ENCODE assay signal across 8 mouse cellular contexts in the genomic region with DNA sequence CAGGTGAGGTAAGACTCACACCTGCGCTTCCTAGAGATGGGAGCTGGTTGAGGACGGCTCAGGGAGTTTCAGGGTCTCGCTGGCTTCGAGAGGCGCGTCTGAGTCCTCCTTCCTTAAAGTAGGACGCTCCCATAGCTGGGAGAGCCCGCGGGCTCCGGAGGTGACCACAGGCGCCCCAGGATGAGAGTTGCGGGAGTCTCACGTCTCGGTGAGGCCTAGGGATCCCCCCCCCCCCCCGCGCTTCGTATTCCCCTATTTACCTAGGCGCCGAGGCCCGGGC. TPM values are rescaled to one million over a fixed set of nuclear protein-coding genes. Genes with fewer than 3 reads are reported as not detected.
DNase-seq lines count a peak whose midpoint lies in the region; ATAC-seq lines count a peak whose summit lies in the region.

No protein-coding gene starts in this region.

- H3K9me3 ChIP-seq in lung, embryonic 16.5 days (ENCODE audit: control insufficient read depth, low read length) = no peaks in the 10 kb centered on the region
- H3K9me3 ChIP-seq in limb, embryonic 10.5 days (replicated peaks) = no peaks in the 10 kb centered on the region
- H3K9me3 ChIP-seq in neural tube, embryonic 15.5 days (replicated peaks) = no peaks in the 10 kb centered on the region

- peaks cover 35% of the 10 kb centered on the region for H3K4me1 ChIP-seq in lung, embryonic 16.5 days (replicated peaks; ENCODE audit: control insufficient read depth, insufficient read depth, low read length)
- H3K4me1 ChIP-seq in limb, embryonic 10.5 days = peaks cover 59% of the 10 kb centered on the region
- H3K4me1 ChIP-seq in neural tube, embryonic 15.5 days = peaks cover 43% of the 10 kb centered on the region

- no peak for DNase-seq in lung, postnatal 14 days
- DNase-seq in limb, embryonic 10.5 days (ENCODE audit: low spot score) = no peak
- no peak for DNase-seq in B cell, adult 2 months
- no peak for DNase-seq in thymus, postnatal 25 days
- no peak for DNase-seq in cerebellum, adult 11-12 months

- H3K27ac ChIP-seq in lung, embryonic 16.5 days (ENCODE audit: low read length) = peak overlapping the region; percentile 77
- peak overlapping the region; percentile 85 for H3K27ac ChIP-seq in limb, embryonic 10.5 days
- H3K27ac ChIP-seq in neural tube, embryonic 15.5 days (replicated peaks) = 0 out of 2 replicates have a peak overlapping the region, but pooled peaks have one; percentile 41

- under 1% methylated on average over 13 of the region's 20 CpGs for WGBS in lung, embryonic 16.5 days
- WGBS in limb, embryonic 10.5 days = under 1% methylated on average over 16 of the region's 20 CpGs
- WGBS in neural tube, embryonic 15.5 days = under 1% methylated on average over 20 of the region's 20 CpGs

- peak overlapping the region; percentile 72 for H3K4me3 ChIP-seq in lung, embryonic 16.5 days (ENCODE audit: low read length)
- peak overlapping the region; percentile 81 for H3K4me3 ChIP-seq in limb, embryonic 10.5 days
- peak overlapping the region; percentile 62 for H3K4me3 ChIP-seq in neural tube, embryonic 15.5 days (replicated peaks)

- H3K9ac ChIP-seq in lung, embryonic 16.5 days (ENCODE audit: low read length) = peak overlapping the region; percentile 78
- peak overlapping the region; percentile 64 for H3K9ac ChIP-seq in neural tube, embryonic 15.5 days (replicated peaks)

- H3K4me2 ChIP-seq in lung, embryonic 16.5 days (ENCODE audit: low read depth, low read length) = peak overlapping the region; percentile 88
- peak overlapping the region; percentile 98 for H3K4me2 ChIP-seq in neural tube, embryonic 15.5 days

- ATAC-seq in lung, embryonic 16.5 days (ENCODE audit: low read depth) = no peak
- peak; percentile 12; the same call in 1 of the 2 replicates for ATAC-seq in erythroid progenitor cell, adult 5-6 weeks (replicated peaks; ENCODE audit: low FRiP score, poor library complexity, severe bottlenecking)
- peak; percentile 5; the same call in 1 of the 2 replicates for ATAC-seq in neural tube, embryonic 15.5 days (ENCODE audit: low FRiP score)

- H3K27me3 ChIP-seq in lung, embryonic 16.5 days (ENCODE audit: control insufficient read depth, insufficient read depth, low read depth, low read length) = no peaks in the 10 kb centered on the region
- peaks cover 12% of the 10 kb centered on the region; the same call in 1 of the 2 replicates for H3K27me3 ChIP-seq in limb, embryonic 10.5 days (ENCODE audit: low read depth, poor library complexity, severe bottlenecking)
- peaks cover 19% of the 10 kb centered on the region for H3K27me3 ChIP-seq in neural tube, embryonic 15.5 days (replicated peaks)

- H3K36me3 ChIP-seq in lung, embryonic 16.5 days (ENCODE audit: control insufficient read depth, insufficient read depth, low read length) = no peaks in the 10 kb centered on the region
- no peaks in the 10 kb centered on the region for H3K36me3 ChIP-seq in limb, embryonic 10.5 days
- H3K36me3 ChIP-seq in neural tube, embryonic 15.5 days = no peaks in the 10 kb centered on the region

RNA-seq across cellular contexts. Expression of a gene that starts 0.3 kb away (rescaled TPM):
- polyA plus RNA-seq in lung, embryonic 16.5 days (2015; fragmentation: Nextera tagmentation; extraction: Ambion mirVana) = 49.4 and 49.7 TPM in 2 replicates
- total RNA-seq in erythroid progenitor cell, adult 5-6 weeks (2015; ENCODE audit: low replicate concordance) = 12.2 and 13.0 TPM in 2 replicates
- total RNA-seq in erythroid progenitor cell, adult 5-6 weeks (2017; ENCODE audit: low replicate concordance) = 11.0 and 12.8 TPM in 2 replicates
- polyA plus RNA-seq in limb, embryonic 10.5 days (2016; fragmentation: Nextera tagmentation; extraction: Ambion mirVana) = 23.4 and 33.1 TPM in 2 replicates
- polyA plus RNA-seq in neural tube, embryonic 15.5 days (2015; fragmentation: Nextera tagmentation; extraction: Ambion mirVana) = 100 and 116 TPM in 2 replicates

RNA-seq across cellular contexts. Expression of a gene that starts 18.6 kb away (rescaled TPM):
- polyA plus RNA-seq in lung, embryonic 16.5 days (2015; fragmentation: Nextera tagmentation; extraction: Ambion mirVana) = 150 and 157 TPM in 2 replicates
- total RNA-seq in erythroid progenitor cell, adult 5-6 weeks (2015; ENCODE audit: low replicate concordance) = 34.0 and 42.2 TPM in 2 replicates
- 17.5 and 40.3 TPM in 2 replicates for total RNA-seq in erythroid progenitor cell, adult 5-6 weeks (2017; ENCODE audit: low replicate concordance)
- 201 and 208 TPM in 2 replicates for polyA plus RNA-seq in limb, embryonic 10.5 days (2016; fragmentation: Nextera tagmentation; extraction: Ambion mirVana)
- 117 and 122 TPM in 2 replicates for polyA plus RNA-seq in neural tube, embryonic 15.5 days (2015; fragmentation: Nextera tagmentation; extraction: Ambion mirVana)

RNA-seq across cellular contexts. Expression of a gene that starts 37.7 kb away (rescaled TPM):
- 91.2 and 91.9 TPM in 2 replicates for polyA plus RNA-seq in lung, embryonic 16.5 days (2015; fragmentation: Nextera tagmentation; extraction: Ambion mirVana)
- total RNA-seq in erythroid progenitor cell, adult 5-6 weeks (2015; ENCODE audit: low replicate concordance) = 27.4 and 66.7 TPM in 2 replicates
- 36.8 and 46.6 TPM in 2 replicates for total RNA-seq in erythroid progenitor cell, adult 5-6 weeks (2017; ENCODE audit: low replicate concordance)
- 195 and 198 TPM in 2 replicates for polyA plus RNA-seq in limb, embryonic 10.5 days (2016; fragmentation: Nextera tagmentation; extraction: Ambion mirVana)
- 177 and 195 TPM in 2 replicates for polyA plus RNA-seq in neural tube, embryonic 15.5 days (2015; fragmentation: Nextera tagmentation; extraction: Ambion mirVana)

RNA-seq across cellular contexts. Expression of a gene that starts 37.7 kb away (rescaled TPM):
- 69.1 and 69.7 TPM in 2 replicates for polyA plus RNA-seq in lung, embryonic 16.5 days (2015; fragmentation: Nextera tagmentation; extraction: Ambion mirVana)
- total RNA-seq in erythroid progenitor cell, adult 5-6 weeks (2015; ENCODE audit: low replicate concordance) = 27.8 and 34.8 TPM in 2 replicates
- total RNA-seq in erythroid progenitor cell, adult 5-6 weeks (2017; ENCODE audit: low replicate concordance) = 42.1 and 47.1 TPM in 2 replicates
- polyA plus RNA-seq in limb, embryonic 10.5 days (2016; fragmentation: Nextera tagmentation; extraction: Ambion mirVana) = 51.2 and 65.5 TPM in 2 replicates
- 61.4 and 66.6 TPM in 2 replicates for polyA plus RNA-seq in neural tube, embryonic 15.5 days (2015; fragmentation: Nextera tagmentation; extraction: Ambion mirVana)

RNA-seq across cellular contexts. Expression of a gene that starts 42.1 kb away (rescaled TPM):
- polyA plus RNA-seq in lung, embryonic 16.5 days (2015; fragmentation: Nextera tagmentation; extraction: Ambion mirVana) = 18.2 and 18.5 TPM in 2 replicates
- not detected in 2 replicates for total RNA-seq in erythroid progenitor cell, adult 5-6 weeks (2015; ENCODE audit: low replicate concordance)
- 0.15 and 0.51 TPM in 2 replicates for total RNA-seq in erythroid progenitor cell, adult 5-6 weeks (2017; ENCODE audit: low replicate concordance)
- 27.0 and 32.3 TPM in 2 replicates for polyA plus RNA-seq in limb, embryonic 10.5 days (2016; fragmentation: Nextera tagmentation; extraction: Ambion mirVana)
- 6.2 and 13.2 TPM in 2 replicates for polyA plus RNA-seq in neural tube, embryonic 15.5 days (2015; fragmentation: Nextera tagmentation; extraction: Ambion mirVana)
